Mouse (Mus musculus) midbrain, embryonic 13.5 days (tissue): Measurements from ENCODE around the gene A630095N17Rik. TPM values are rescaled to one million over a fixed set of nuclear protein-coding genes. Genes with fewer than 3 reads are reported as not detected.
A peak's percentile ranks its signal among the peaks of the same experiment; 100 is the strongest.
"Not testable (repeated sequence)": the region's sequence is repeated elsewhere in the genome, so short reads cannot be mapped to it uniquely, and the experiment has no call there.

Source experiments
- ATAC-seq: fragments of 200-750 bp; cut with Nextera tagmentation; 2 replicates; pipeline ENCODE4 v1.8.0; 2017; ENCODE audit warnings: mild to moderate bottlenecking, moderate TSS enrichment, moderate library complexity
- H3K27ac ChIP-seq: fragments of 300-500 bp; sonication (generic); 2 replicates; pipeline ENCODE4 v1.5.1; 2015; ENCODE audit warnings: inconsistent platforms, mild to moderate bottlenecking, moderate library complexity
- H3K27me3 ChIP-seq: fragments of 300-500 bp; sonication (generic); 2 replicates; pipeline ENCODE4 v1.6.1; 2015; ENCODE audit warnings: mild to moderate bottlenecking, inconsistent platforms
- H3K36me3 ChIP-seq: fragments of 300-500 bp; sonication (generic); 2 replicates; pipeline ENCODE4 v1.6.1; 2015; ENCODE audit warnings: mild to moderate bottlenecking, inconsistent platforms
- H3K4me1 ChIP-seq: fragments of 300-500 bp; sonication (generic); replicated peaks from 2 replicates; pipeline ENCODE4 v1.6.1; 2015; ENCODE audit warnings: inconsistent platforms
- H3K4me2 ChIP-seq: fragments of 300-500 bp; sonication (generic); replicated peaks from 2 replicates; pipeline ENCODE4 v1.6.1; 2015; ENCODE audit warnings: moderate library complexity, mild to moderate bottlenecking, inconsistent platforms
- H3K4me3 ChIP-seq: fragments of 300-500 bp; sonication (generic); replicated peaks from 2 replicates; pipeline ENCODE4 v1.5.1; 2015; ENCODE audit warnings: mild to moderate bottlenecking, inconsistent platforms
- H3K9ac ChIP-seq: fragments of 300-500 bp; sonication (generic); replicated peaks from 2 replicates; pipeline ENCODE4 v1.6.1; 2015; ENCODE audit warnings: mild to moderate bottlenecking, inconsistent platforms
- H3K9me3 ChIP-seq: fragments of 300-500 bp; sonication (generic); 2 replicates; pipeline ENCODE4 v1.6.1; 2016; ENCODE audit warnings: mild to moderate bottlenecking, inconsistent platforms
- WGBS: fragments of 180-500 bp; shearing (Covaris S2); methylation state at CpG from one replicate; pipeline ENCODE4 v1.1.7; 2015; 5-methylcytosine and 5-hydroxymethylcytosine counted together
- polyA plus RNA-seq: library from polyadenylated mRNA; unstranded; fragments of >200 nt; fragmentation: Nextera tagmentation; extraction: Ambion mirVana; gene quantifications from 2 replicates; pipeline ENCODE4 v1.2.1, GENCODE M21; 2015

Gene A630095N17Rik
- polyA plus RNA-seq, 1 experiment from 2014 or later: not detected

GRCm38 (mm10) chr1:75234606-75235005, 2.7 kb upstream of the A630095N17Rik start:
- under 1% methylated on average over 8 of the region's 8 CpGs for WGBS
- H3K4me1 ChIP-seq: peaks cover 19% of the 10 kb centered on the region

GRCm38 (mm10) chr1:75232489-75232888, 587 bp upstream of the A630095N17Rik start:
- WGBS: 65% methylated on average over 4 of the region's 4 CpGs
- H3K4me1 ChIP-seq: peaks cover 19% of the 10 kb centered on the region
- H3K4me2 ChIP-seq, H3K36me3 ChIP-seq, H3K9me3 ChIP-seq, ATAC-seq, H3K27ac ChIP-seq, H3K9ac ChIP-seq, H3K4me3 ChIP-seq: not testable (repeated sequence)
- peaks cover 12% of the 10 kb centered on the region; the same call in 1 of the 2 replicates for H3K27me3 ChIP-seq

More at GRCm38 (mm10) chr1:75234606-75235005, 2.7 kb upstream of the A630095N17Rik start:
- Histone ChIP-seq H3K4me2 (peak overlapping the region; percentile 29), H3K27me3 (peaks cover 7% of the 10 kb centered on the region; the same call in 1 of the 2 replicates), H3K9me3 (no peaks in the 10 kb centered on the region), H3K36me3 (peaks cover 5% of the 10 kb centered on the region; the same call in 1 of the 2 replicates), H3K9ac (no peak overlapping the region), H3K4me3 (no peak overlapping the region), H3K27ac (no peak overlapping the region)
- peak; percentile 66 for ATAC-seq

DNA sequence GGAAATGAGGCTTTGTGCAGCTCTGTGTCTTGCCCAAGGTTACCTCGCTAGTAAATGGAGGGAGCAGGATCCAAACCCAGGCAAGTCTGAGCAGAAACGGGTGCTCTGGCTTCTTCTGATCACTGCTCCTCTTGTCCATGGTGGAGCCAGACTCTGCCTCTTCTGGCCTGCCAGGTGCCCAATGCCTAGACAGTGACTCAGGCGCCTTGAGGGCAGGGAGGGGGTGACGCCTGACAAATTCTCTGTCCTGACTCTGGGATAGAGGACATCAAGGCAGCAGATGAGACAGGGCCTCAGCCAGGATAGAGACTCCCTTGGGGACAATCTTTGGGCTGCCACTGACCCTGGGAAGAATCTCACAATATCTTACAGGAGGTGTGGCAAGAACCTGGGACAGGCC, 678 bp downstream of the A630095N17Rik start:
- no peak overlapping the region for H3K4me3 ChIP-seq
- no peaks in the 10 kb centered on the region for H3K36me3 ChIP-seq
- peaks cover 14% of the 10 kb centered on the region; the same call in 1 of the 2 replicates for H3K27me3 ChIP-seq
- no peak for ATAC-seq
- peaks cover 10% of the 10 kb centered on the region for H3K4me1 ChIP-seq
- no peak overlapping the region for H3K27ac ChIP-seq
- 75% methylated on average over 4 of the region's 4 CpGs for WGBS
- H3K4me2 ChIP-seq: no peak overlapping the region
- no peaks in the 10 kb centered on the region for H3K9me3 ChIP-seq
- no peak overlapping the region for H3K9ac ChIP-seq

GRCm38 (mm10) chr1:75230335-75230994, 1.4 kb downstream of the A630095N17Rik start:
- Histone ChIP-seq H3K27ac (no peak overlapping the region), H3K27me3 (peaks cover 15% of the 10 kb centered on the region; the same call in 1 of the 2 replicates), H3K4me3 (no peak overlapping the region), H3K9me3 (no peaks in the 10 kb centered on the region), H3K9ac (no peak overlapping the region), H3K4me1 (peaks cover 5% of the 10 kb centered on the region), H3K36me3 (no peaks in the 10 kb centered on the region), H3K4me2 (no peak overlapping the region)
- no peak for ATAC-seq
- 72% methylated on average over 7 of the region's 7 CpGs for WGBS

- Histone ChIP-seq H3K36me3 (no peaks in the 10 kb centered on the region), H3K9me3 (no peaks in the 10 kb centered on the region), H3K27me3 (peaks cover 15% of the 10 kb centered on the region; the same call in 1 of the 2 replicates), H3K4me2 (no peak overlapping the region), H3K4me3 (no peak overlapping the region), H3K4me1 (no peaks in the 10 kb centered on the region), H3K27ac (no peak overlapping the region), H3K9ac (no peak overlapping the region)
- no peak for ATAC-seq
- 74% methylated on average over 4 of the region's 4 CpGs for WGBS
Observed at GRCm38 (mm10) chr1:75229158-75229557, 2.7 kb downstream of the A630095N17Rik start.

GRCm38 (mm10) chr1:75227653-75228052, 4.2 kb downstream of the A630095N17Rik start:
- no peak overlapping the region for H3K4me3 ChIP-seq
- H3K9me3 ChIP-seq: no peaks in the 10 kb centered on the region
- no peaks in the 10 kb centered on the region for H3K36me3 ChIP-seq
- H3K27ac ChIP-seq: no peak overlapping the region
- WGBS: 71% methylated on average over 1 of the region's 1 CpGs
- no peak overlapping the region for H3K4me2 ChIP-seq
- peaks cover 22% of the 10 kb centered on the region; the same call in 1 of the 2 replicates for H3K27me3 ChIP-seq
- no peak for ATAC-seq
- H3K4me1 ChIP-seq: no peaks in the 10 kb centered on the region
- H3K9ac ChIP-seq: no peak overlapping the region

- 76% methylated on average over 2 of the region's 2 CpGs for WGBS
- no peak overlapping the region for H3K4me3 ChIP-seq
- H3K9ac ChIP-seq: no peak overlapping the region
- no peak overlapping the region for H3K27ac ChIP-seq
- H3K4me1 ChIP-seq: no peaks in the 10 kb centered on the region
- H3K36me3 ChIP-seq: no peaks in the 10 kb centered on the region
- ATAC-seq: no peak
- no peak overlapping the region for H3K4me2 ChIP-seq
- peaks cover 31% of the 10 kb centered on the region for H3K27me3 ChIP-seq
- H3K9me3 ChIP-seq: no peaks in the 10 kb centered on the region
Observed at GRCm38 (mm10) chr1:75226138-75226537, 5.8 kb downstream of the A630095N17Rik start.

DNA sequence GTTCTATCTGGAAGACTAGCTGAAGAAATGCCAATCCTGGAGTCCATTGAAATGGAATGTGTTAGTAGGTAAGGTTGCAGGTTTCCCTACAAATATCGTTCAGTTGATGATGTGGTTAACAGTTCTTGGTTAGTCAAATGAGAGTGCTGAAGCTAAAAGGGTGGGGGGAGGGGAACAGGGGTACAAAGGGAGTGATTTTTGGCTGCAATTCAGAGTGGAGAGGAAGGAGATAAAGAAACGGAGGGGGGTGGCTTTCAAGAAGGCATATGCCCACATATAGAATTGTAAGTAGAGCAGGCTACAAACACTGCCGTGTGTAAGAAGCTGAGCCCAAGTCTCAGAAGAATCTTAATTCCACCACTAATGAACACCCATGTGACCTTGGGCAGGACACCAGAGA, 6.4 kb downstream of the A630095N17Rik start:
- Histone ChIP-seq H3K27me3 (peaks cover 38% of the 10 kb centered on the region), H3K27ac (no peak overlapping the region), H3K4me1 (no peaks in the 10 kb centered on the region), H3K4me3 (no peak overlapping the region), H3K9me3 (no peaks in the 10 kb centered on the region), H3K36me3 (no peaks in the 10 kb centered on the region), H3K9ac (no peak overlapping the region), H3K4me2 (no peak overlapping the region)
- 69% methylated on average over 3 of the region's 3 CpGs for WGBS
- ATAC-seq: no peak

DNA sequence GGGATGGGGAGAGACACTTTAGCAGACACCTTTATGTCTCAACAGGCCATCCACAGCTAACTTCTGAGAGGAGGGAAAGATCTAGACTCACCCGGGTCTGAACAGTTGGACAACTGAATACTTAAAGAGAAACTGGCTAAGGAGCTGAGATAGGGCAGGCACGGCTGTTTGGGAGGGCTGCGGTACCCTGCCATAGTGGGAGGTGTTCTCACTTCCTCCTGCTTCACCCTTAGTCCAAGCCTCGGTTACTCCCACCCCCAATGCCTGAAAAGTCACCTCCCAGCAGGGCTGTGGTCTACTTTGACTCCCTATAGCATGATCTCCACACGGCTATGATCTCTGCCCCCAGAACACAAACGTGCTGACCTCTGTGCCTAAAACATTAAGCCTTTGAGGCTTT, 8.4 kb downstream of the A630095N17Rik start:
- 77% methylated on average over 6 of the region's 6 CpGs for WGBS
- H3K27me3 ChIP-seq: peaks cover 51% of the 10 kb centered on the region

DNA sequence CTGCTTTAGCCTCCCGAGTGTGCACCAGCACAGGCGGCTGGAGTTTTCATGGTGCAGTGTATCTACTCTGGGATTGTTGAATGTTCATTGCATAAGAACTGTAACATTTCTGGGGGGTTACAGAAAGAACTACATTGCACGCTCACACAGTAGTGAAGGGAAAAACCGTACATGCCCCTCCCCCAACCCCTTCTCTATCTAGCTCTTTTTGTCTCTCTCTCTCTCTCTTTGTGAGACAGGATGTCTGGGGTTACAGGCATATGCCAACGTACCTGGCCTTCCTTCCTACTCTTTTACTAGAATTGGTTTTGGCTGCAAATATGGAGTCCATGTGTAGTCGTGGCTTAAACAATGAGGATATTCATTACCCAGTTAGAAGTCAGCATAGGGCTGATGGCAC, 9.0 kb downstream of the A630095N17Rik start:
- H3K27me3 ChIP-seq: peaks cover 57% of the 10 kb centered on the region
- H3K27ac ChIP-seq: no peak overlapping the region
- no peaks in the 10 kb centered on the region for H3K36me3 ChIP-seq
- no peak overlapping the region for H3K9ac ChIP-seq
- 83% methylated on average over 6 of the region's 6 CpGs for WGBS
- H3K9me3 ChIP-seq: no peaks in the 10 kb centered on the region
- H3K4me3 ChIP-seq: no peak overlapping the region
- no peak overlapping the region for H3K4me2 ChIP-seq
- ATAC-seq: no peak
- peaks cover 19% of the 10 kb centered on the region for H3K4me1 ChIP-seq

More for the DNA sequence above, 8.4 kb downstream of the A630095N17Rik start:
- H3K36me3 ChIP-seq: no peaks in the 10 kb centered on the region
- no peak overlapping the region for H3K9ac ChIP-seq
- H3K27ac ChIP-seq: no peak overlapping the region
- no peak overlapping the region for H3K4me2 ChIP-seq
- peaks cover 13% of the 10 kb centered on the region for H3K4me1 ChIP-seq
- ATAC-seq: no peak
- H3K4me3 ChIP-seq: no peak overlapping the region
- H3K9me3 ChIP-seq: no peaks in the 10 kb centered on the region

GRCm38 (mm10) chr1:75221538-75221937, 10.4 kb downstream of the A630095N17Rik start:
- Histone ChIP-seq H3K36me3 (no peaks in the 10 kb centered on the region), H3K27ac (no peak overlapping the region), H3K4me2 (no peak overlapping the region), H3K27me3 (peaks cover 71% of the 10 kb centered on the region), H3K4me1 (peaks cover 19% of the 10 kb centered on the region), H3K9ac (no peak overlapping the region), H3K9me3 (no peaks in the 10 kb centered on the region), H3K4me3 (no peak overlapping the region)
- no peak for ATAC-seq
- WGBS: 82% methylated on average over 3 of the region's 3 CpGs

GRCm38 (mm10) chr1:75219531-75219930, 12.4 kb downstream of the A630095N17Rik start, which contains the start of gene Tuba4a:
Tuba4a (minus strand) TSS chr1:75219865.
- peak within 1 kb of the TSS; percentile 95 for H3K4me2 ChIP-seq
- peak; percentile 73 for ATAC-seq
- peaks cover 15% of the 10 kb centered on the region for H3K36me3 ChIP-seq
- H3K9me3 ChIP-seq: no peaks in the 10 kb centered on the region
- peaks cover 78% of the 10 kb centered on the region for H3K27me3 ChIP-seq
- H3K4me1 ChIP-seq: peaks cover 21% of the 10 kb centered on the region
- H3K9ac ChIP-seq: peak within 1 kb of the TSS; percentile 68
- peak within 1 kb of the TSS; percentile 56 for H3K4me3 ChIP-seq
- WGBS: under 1% methylated on average over 34 of the region's 34 CpGs
- no peak within 1 kb of the TSS for H3K27ac ChIP-seq
